Mouse (Mus musculus) liver, postnatal 0 days (tissue): ENCODE measurements at regions not wholly inside any gene's neighbourhood (a gene's known extent, or its start where the extent isn't known, plus 50 kb on each side); places are given as distances from the start of the nearest gene placed in this dataset.

ENCODE experiments used
- ATAC-seq: fragments of 200-750 bp; cut with Nextera tagmentation; 2 replicates; pipeline ENCODE4 v1.8.0; 2017; ENCODE audit warnings: mild to moderate bottlenecking, moderate library complexity
- DNase-seq: peaks from one replicate; pipeline ENCODE4 v3.0.0-alpha.2; 2016
- H3K27ac ChIP-seq: fragments of 300-500 bp; sonication (generic); 2 replicates; pipeline ENCODE4 v1.5.1; 2014; ENCODE audit warnings: antibody characterized with exemption, moderate library complexity, mild to moderate bottlenecking, low read depth
- H3K27me3 ChIP-seq: fragments of 300-500 bp; sonication (generic); 2 replicates; pipeline ENCODE4 v1.6.1; 2014; ENCODE audit warnings: low read length, control low read depth, mixed read lengths; ENCODE audit not compliant: insufficient read depth
- H3K36me3 ChIP-seq: fragments of 300-500 bp; sonication (generic); replicated peaks from 2 replicates; pipeline ENCODE4 v1.6.1; 2014; ENCODE audit warnings: mild to moderate bottlenecking, control low read depth, low read length, moderate library complexity, mixed read lengths; ENCODE audit not compliant: insufficient read depth
- H3K4me1 ChIP-seq: fragments of 300-500 bp; sonication (generic); 2 replicates; pipeline ENCODE4 v1.6.1; 2014; ENCODE audit warnings: antibody characterized with exemption, mild to moderate bottlenecking, control low read depth; ENCODE audit not compliant: insufficient read depth
- H3K4me2 ChIP-seq: fragments of 300-500 bp; sonication (generic); 2 replicates; pipeline ENCODE4 v1.6.1; 2014; ENCODE audit warnings: low read depth, mild to moderate bottlenecking, low read length, moderate library complexity, mixed read lengths
- H3K4me3 ChIP-seq: fragments of 300-500 bp; sonication (generic); 2 replicates; pipeline ENCODE4 v1.5.1; 2014; ENCODE audit warnings: low read depth, low read length
- H3K9ac ChIP-seq: fragments of 300-500 bp; sonication (generic); replicated peaks from 2 replicates; pipeline ENCODE4 v1.6.1; 2014; ENCODE audit warnings: mild to moderate bottlenecking, moderate library complexity
- H3K9me3 ChIP-seq: fragments of 300-500 bp; sonication (generic); 2 replicates; pipeline ENCODE4 v1.6.1; 2016; ENCODE audit warnings: mild to moderate bottlenecking, control low read depth, low read length, mixed read lengths
- CTCF ChIP-seq: sonication (generic); IDR thresholded peaks from 2 replicates; pipeline ENCODE4 v1.5.1; 2016; ENCODE audit warnings: antibody characterized with exemption, low read depth
- EP300 ChIP-seq: IDR thresholded peaks from 2 replicates; pipeline ENCODE4 v1.6.1; 2016; ENCODE audit warnings: antibody characterized with exemption, low read depth, mild to moderate bottlenecking
- WGBS: fragments of 180-500 bp; shearing (Covaris S2); extraction: QIAGEN DNeasy Blood & Tissue Kit; methylation state at CpG from one replicate; pipeline ENCODE4 v1.1.7; 2014; ENCODE audit not compliant: insufficient replicate concordance; 5-methylcytosine and 5-hydroxymethylcytosine counted together

GRCm38 (mm10) chr14:74428226-74428625 lies 212.4 kb upstream of the Htr2a start:
- Histone ChIP-seq H3K4me1 (no peaks in the 10 kb centered on the region), H3K9ac (no peak overlapping the region), H3K9me3 (no peaks in the 10 kb centered on the region), H3K27me3 (no peaks in the 10 kb centered on the region), H3K4me3 (no peak overlapping the region), H3K4me2 (no peak overlapping the region), H3K36me3 (no peaks in the 10 kb centered on the region), H3K27ac (no peak overlapping the region)
- no peak for DNase-seq
- 39% methylated on average over 3 of the region's 3 CpGs for WGBS
- TF ChIP-seq CTCF (no peak), EP300 (no peak)
- ATAC-seq: no peak

- WGBS: 54% methylated on average over 2 of the region's 2 CpGs
- ATAC-seq (no peak), DNase-seq (no peak)
- Histone ChIP-seq H3K4me3 (no peak overlapping the region), H3K4me2 (no peak overlapping the region), H3K36me3 (no peaks in the 10 kb centered on the region), H3K27ac (no peak overlapping the region), H3K9me3 (no peaks in the 10 kb centered on the region), H3K9ac (no peak overlapping the region), H3K27me3 (no peaks in the 10 kb centered on the region), H3K4me1 (no peaks in the 10 kb centered on the region)
- TF ChIP-seq EP300 (no peak), CTCF (no peak)
Observed at GRCm38 (mm10) chr14:74464027-74464682, 176.5 kb upstream of the Htr2a start.

GRCm38 (mm10) chr14:74495504-74495903 lies 145.1 kb upstream of the Htr2a start:
- Histone ChIP-seq H3K4me2 (no peak overlapping the region), H3K27ac (no peak overlapping the region), H3K9ac (no peak overlapping the region), H3K27me3 (no peaks in the 10 kb centered on the region), H3K4me1 (no peaks in the 10 kb centered on the region), H3K4me3 (no peak overlapping the region), H3K36me3 (no peaks in the 10 kb centered on the region), H3K9me3 (no peaks in the 10 kb centered on the region)
- no peak for DNase-seq
- no peak for ATAC-seq
- TF ChIP-seq CTCF (no peak), EP300 (no peak)

GRCm38 (mm10) chr14:74511521-74511920 lies 129.1 kb upstream of the Htr2a start:
- Histone ChIP-seq H3K4me2 (no peak overlapping the region), H3K27me3 (no peaks in the 10 kb centered on the region), H3K36me3 (no peaks in the 10 kb centered on the region), H3K4me3 (no peak overlapping the region), H3K9ac (no peak overlapping the region), H3K27ac (no peak overlapping the region), H3K9me3 (no peaks in the 10 kb centered on the region), H3K4me1 (no peaks in the 10 kb centered on the region)
- WGBS: 74% methylated on average over 2 of the region's 2 CpGs
- ATAC-seq: no peak
- DNase-seq: no peak
- TF ChIP-seq CTCF: no peak

GRCm38 (mm10) chr14:74516451-74516850 lies 124.2 kb upstream of the Htr2a start:
- no peaks in the 10 kb centered on the region for H3K36me3 ChIP-seq
- DNase-seq: no peak
- TF ChIP-seq CTCF (no peak), EP300 (no peak)
- no peaks in the 10 kb centered on the region for H3K9me3 ChIP-seq
- no peaks in the 10 kb centered on the region for H3K4me1 ChIP-seq
- H3K9ac ChIP-seq: no peak overlapping the region
- WGBS: 42% methylated on average over 3 of the region's 3 CpGs
- no peak for ATAC-seq
- no peak overlapping the region for H3K4me2 ChIP-seq
- no peak overlapping the region for H3K27ac ChIP-seq
- no peaks in the 10 kb centered on the region for H3K27me3 ChIP-seq
- H3K4me3 ChIP-seq: no peak overlapping the region

- H3K4me2 ChIP-seq: no peak overlapping the region
- H3K9ac ChIP-seq: no peak overlapping the region
- H3K36me3 ChIP-seq: no peaks in the 10 kb centered on the region
- H3K4me3 ChIP-seq: no peak overlapping the region
- H3K27me3 ChIP-seq: no peaks in the 10 kb centered on the region
- DNase-seq (no peak), ATAC-seq (no peak)
- no peak for TF ChIP-seq EP300
- no peak for TF ChIP-seq CTCF
- no peaks in the 10 kb centered on the region for H3K4me1 ChIP-seq
- H3K27ac ChIP-seq: no peak overlapping the region
- 67% methylated on average over 6 of the region's 6 CpGs for WGBS
- H3K9me3 ChIP-seq: no peaks in the 10 kb centered on the region
Observed at GRCm38 (mm10) chr14:74519531-74519930, 121.1 kb upstream of the Htr2a start.

- 63% methylated on average over 3 of the region's 3 CpGs for WGBS
- no peak for DNase-seq
- no peaks in the 10 kb centered on the region for H3K36me3 ChIP-seq
- H3K4me1 ChIP-seq: no peaks in the 10 kb centered on the region
- no peak overlapping the region for H3K27ac ChIP-seq
- no peak for ATAC-seq
- no peak overlapping the region for H3K4me3 ChIP-seq
- no peak overlapping the region for H3K9ac ChIP-seq
- no peak for TF ChIP-seq EP300
- no peak for TF ChIP-seq CTCF
- H3K4me2 ChIP-seq: no peak overlapping the region
- no peaks in the 10 kb centered on the region for H3K27me3 ChIP-seq
- no peaks in the 10 kb centered on the region for H3K9me3 ChIP-seq
Observed at GRCm38 (mm10) chr14:74521669-74522068, 119.0 kb upstream of the Htr2a start.
